Mouse (Mus musculus) monocyte, adult 5-6 weeks (primary cell): ENCODE results near the gene Dennd2c. TPM values are rescaled to one million over a fixed set of nuclear protein-coding genes. Genes with fewer than 3 reads are reported as not detected.
"Not testable (repeated sequence)": the region's sequence is repeated elsewhere in the genome, so short reads cannot be mapped to it uniquely, and the experiment has no call there.

Experiments
- ATAC-seq: fragments of 153-309, 156-312 bp; replicated peaks from 2 replicates; pipeline ENCODE4 v1.8.0; 2017; ENCODE audit warnings: mild to moderate bottlenecking; ENCODE audit not compliant: low TSS enrichment, insufficient number of reproducible peaks, severe bottlenecking, poor library complexity, low FRiP score
- total RNA-seq: library from RNA; stranded (forward); fragments of 200-1000, 200-491, 200-594 nt; gene quantifications from 3 replicates; pipeline ENCODE4 v1.2.3, GENCODE M21; 2017

Gene Dennd2c
- total RNA-seq, 1 experiment from 2014 or later, result 2.6 TPM

DNA sequence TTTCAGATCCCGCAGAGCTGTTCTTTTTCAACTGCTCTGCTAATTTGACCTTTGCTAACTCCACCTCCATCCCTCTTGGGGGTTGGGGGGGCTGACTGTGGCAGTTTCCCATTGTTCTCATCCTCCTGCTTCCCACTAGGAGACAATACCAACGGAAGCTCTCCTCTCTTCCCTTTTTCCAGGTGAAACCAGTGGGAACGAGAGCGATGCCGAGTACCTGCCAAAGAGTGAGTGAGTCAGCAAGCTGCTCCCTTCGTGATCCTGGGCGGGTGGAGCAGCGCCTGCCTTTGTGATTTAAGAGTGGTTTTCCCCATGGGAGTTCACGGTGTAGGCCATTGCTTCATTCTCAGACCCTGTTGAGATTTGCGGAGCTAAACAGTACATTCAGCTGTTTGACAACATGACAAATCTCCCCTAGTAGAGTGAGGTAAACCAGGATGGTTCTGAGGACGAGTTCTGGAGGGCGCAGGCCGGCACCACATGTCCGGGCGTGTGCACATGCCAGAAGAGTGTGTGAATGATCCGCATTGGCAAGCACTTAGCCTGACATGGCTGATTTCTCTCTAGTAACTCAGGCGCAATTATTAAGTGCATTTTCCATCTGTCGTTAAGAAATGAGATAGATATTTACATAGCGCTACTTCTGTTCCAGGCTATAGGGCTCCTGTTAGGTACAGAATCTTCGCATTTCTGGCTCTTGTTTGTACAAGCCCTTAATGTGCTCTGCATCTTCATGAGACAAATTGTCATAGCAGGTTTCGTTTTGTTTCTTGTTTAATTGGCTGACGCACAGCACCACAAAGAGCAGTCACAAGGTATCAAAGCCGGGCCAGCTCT lies 44.1 kb downstream of the Dennd2c start:
- ATAC-seq, result no peak

- ATAC-seq, result no peak
Observed at GRCm38 (mm10) chr3:103147775-103148174, 45.4 kb downstream of the Dennd2c start.

GRCm38 (mm10) chr3:103148941-103149340 lies 46.5 kb downstream of the Dennd2c start:
- ATAC-seq, result no peak

DNA sequence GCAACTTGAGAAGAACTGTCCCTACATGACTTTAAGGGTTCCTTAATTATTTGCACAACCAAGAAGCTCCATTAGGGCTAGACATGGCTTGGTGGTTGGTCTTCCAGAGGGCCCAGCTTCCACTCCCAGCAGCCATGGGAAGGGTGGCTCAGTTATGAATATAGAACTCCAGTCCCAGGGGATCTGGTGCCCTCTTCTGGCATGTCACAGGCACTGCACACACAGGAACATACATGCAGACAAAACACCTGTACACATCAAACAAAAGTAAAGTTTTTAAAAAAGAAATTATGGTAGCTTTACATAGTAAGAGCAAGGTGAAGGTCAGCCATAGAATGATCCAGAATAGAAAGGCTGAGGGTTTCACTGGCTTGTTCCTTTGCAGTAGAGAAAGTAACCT lies 51.4 kb downstream of the Dennd2c start:
- no peak for ATAC-seq

- ATAC-seq, result no peak
Observed at GRCm38 (mm10) chr3:103159232-103159900, 57.0 kb downstream of the Dennd2c start.

GRCm38 (mm10) chr3:103169771-103170170 lies 67.4 kb downstream of the Dennd2c start:
- ATAC-seq, result no peak

- peak; percentile 89 for ATAC-seq
Observed at GRCm38 (mm10) chr3:103171505-103172267, 69.3 kb downstream of the Dennd2c start, which contains the start of gene Bcas2. TSS of gene Bcas2 (plus strand) at chr3:103171655.

GRCm38 (mm10) chr3:103172615-103173014 lies 70.2 kb downstream of the Dennd2c start:
- no peak for ATAC-seq

DNA sequence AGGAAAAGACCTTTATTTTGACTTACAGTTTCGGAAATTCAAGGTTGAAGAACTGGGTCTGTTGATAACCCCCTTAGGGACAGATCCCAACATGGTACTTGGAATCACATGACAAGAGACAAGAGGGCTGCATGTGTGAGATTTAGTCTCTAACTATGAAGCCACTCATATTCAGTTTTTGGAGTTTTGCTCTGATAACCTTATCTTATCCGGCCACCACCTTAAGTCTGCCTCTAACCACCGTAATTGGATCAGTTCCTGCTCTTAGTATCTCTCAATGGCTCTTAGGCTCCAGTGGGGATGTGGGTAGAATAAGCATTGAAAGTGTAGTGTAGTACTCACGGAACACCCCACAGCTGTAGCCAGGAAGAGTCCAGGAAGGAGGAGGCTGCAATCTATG lies 74.3 kb downstream of the Dennd2c start:
- ATAC-seq, result no peak

DNA sequence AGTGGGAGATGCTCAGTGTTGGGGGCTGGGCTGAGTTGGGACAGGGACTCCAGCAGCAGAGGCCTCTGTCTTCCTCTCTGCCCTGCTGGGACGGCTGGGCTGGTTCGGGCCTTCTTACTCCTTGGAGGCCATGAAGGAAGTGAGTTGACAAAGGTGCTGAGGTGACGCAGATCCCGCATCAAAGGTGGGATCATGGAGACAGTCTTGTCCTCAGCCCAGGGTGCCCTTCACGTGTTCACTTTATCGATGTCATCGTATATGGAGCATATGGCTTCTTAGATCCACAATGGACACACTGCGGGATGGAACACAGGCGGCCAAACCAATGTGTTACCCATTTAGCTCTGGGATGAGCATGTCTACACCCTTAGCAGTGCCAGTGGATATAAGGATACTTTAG lies 77.1 kb downstream of the Dennd2c start:
- ATAC-seq, result no peak

- no peak for ATAC-seq
Observed at GRCm38 (mm10) chr3:103181171-103181570, 78.8 kb downstream of the Dennd2c start.

GRCm38 (mm10) chr3:103182821-103183220 lies 80.4 kb downstream of the Dennd2c start:
- no peak for ATAC-seq

DNA sequence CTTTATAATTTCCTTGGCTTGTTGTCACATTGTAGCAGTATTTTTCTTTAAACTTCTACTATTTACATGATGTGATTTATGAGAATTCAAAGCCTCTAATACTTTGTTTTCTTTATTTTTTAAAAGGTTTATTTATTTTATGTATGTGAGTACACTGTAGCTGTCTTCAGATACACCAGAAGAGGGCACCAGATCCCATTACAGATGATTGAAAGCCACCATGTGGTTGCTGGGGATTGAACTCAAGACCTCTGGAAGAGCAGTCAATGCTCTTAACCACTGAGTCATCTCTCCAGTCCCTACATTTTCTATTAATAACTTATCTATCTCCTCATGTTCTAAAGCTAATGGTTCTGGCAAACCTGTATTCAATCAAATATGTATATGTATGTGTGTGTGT lies 82.1 kb downstream of the Dennd2c start:
- ATAC-seq, result not testable (repeated sequence)

DNA sequence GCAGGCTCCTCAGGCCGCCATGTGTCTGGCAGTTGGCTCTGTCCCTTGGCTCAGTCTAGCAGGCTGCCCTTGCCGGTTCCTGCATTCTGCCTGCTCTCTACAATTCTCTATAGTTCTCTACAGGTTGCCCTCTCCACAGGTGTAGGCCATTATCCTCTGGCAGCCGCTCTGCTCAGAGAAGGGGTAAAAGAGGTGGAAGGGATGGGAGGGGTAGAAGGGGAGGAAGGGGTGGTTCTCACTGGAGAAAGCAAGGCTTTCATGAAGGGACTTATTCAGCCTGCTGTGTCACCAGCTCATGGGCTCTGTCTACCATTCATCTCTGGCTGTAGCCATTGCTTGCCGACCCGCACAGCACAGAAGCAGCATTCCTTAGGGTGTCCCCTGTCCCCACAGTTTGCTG lies 86.0 kb downstream of the Dennd2c start:
- no peak for ATAC-seq

DNA sequence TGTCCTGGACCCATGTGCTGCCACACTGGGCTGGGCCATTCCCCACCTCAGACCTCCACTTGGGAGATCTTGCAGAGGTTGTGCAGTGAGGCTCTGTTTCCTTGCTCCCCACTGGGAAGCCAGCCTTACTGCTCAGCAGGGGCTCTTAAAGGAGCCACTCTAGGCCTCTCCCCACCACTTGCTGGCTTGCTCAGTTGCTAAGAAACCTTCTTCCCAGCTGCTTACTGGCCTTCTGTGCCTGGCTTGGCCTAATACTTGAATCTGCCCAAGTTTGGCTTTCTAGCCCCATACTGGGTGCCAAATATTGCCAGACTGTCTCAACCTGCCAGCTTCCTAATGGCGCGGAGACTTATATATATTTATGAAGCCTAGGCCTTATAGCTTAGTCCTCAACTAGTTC lies 86.5 kb downstream of the Dennd2c start:
- no peak for ATAC-seq

DNA sequence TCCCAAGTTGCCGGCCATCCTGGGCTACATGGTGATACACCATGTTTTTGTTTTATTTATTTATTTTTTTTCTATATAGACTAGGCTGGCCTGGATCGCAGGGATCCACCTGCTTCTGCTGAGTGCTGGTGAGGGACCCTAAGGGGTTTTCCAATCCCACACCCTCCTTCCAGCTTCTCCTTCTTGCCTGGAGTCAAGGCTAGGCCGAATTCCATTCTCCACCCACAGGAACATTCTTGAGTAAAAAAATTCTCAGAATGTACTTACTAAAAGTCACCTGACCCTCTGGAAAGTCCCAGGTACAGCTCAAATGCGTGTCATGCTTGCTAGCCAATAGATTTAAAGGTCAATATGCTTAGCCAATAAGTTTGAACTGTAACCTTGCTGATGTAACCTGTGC lies 89.8 kb downstream of the Dennd2c start:
- ATAC-seq, result no peak

DNA sequence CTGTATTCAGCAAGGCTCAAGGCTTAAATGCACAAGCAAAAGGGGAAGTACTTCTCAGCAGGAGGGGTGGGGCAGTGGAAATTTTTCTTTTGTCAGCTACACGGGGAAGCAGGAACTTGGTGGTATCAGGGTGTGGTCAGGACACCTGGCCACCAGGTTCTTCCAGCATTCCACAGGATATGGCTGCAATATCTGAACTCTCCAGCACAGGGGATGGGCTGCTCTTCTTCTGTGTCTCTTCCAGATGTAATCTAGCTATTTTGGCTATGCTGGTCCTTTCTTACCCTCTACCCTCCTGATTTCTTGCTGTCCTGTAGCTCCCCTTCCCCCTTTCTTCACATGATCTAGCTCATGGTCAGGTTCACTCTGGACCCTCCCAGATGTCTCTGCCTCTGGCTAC lies 90.8 kb downstream of the Dennd2c start:
- no peak for ATAC-seq

DNA sequence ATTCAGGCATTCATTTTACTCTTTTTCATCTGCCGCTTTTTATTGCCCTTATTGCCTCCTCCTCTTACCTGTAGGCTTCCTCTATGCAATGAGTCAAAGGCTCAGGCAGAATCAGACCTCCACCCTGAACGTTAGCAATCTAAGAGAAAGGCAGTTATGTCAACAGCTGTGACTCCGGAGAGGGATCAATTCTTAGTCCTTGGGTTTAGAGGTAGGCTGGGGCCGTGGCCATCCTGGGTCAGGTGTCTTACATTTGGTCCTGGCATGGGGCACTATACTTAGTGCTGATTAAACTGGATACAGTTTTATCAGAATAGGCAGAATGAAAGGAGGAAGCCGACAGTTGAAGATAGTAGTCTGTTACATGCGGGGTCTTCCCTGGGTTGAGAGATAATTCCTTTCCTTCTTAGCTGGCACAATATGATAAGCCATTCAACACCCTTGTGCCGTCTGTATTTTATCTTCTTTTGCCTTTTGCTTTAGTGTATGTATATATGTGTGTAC lies 94.0 kb downstream of the Dennd2c start:
- ATAC-seq, result no peak

- no peak for ATAC-seq
Observed at GRCm38 (mm10) chr3:103199386-103199785, 97.0 kb downstream of the Dennd2c start.
